Mouse (Mus musculus) hematopoietic stem cell, adult 5-6 weeks (primary cell): ENCODE measurements around the gene Gm35549. TPM values are rescaled to one million over a fixed set of nuclear protein-coding genes. Genes with fewer than 3 reads are reported as not detected.

ENCODE experiments used
- ATAC-seq, 2 experiments: fragments of 125-278 bp in 1 of 2; replicated peaks in 1 of 2; 2 replicates each; pipeline ENCODE4 v1.8.0; 2016 to 2017; ENCODE audit warnings: inconsistent platforms in 2 of 2, mild to moderate bottlenecking in 2 of 2, moderate number of reproducible peaks in 2 of 2, low read depth in 1 of 2, moderate TSS enrichment in 1 of 2; ENCODE audit not compliant: low FRiP score in 2 of 2, poor library complexity in 2 of 2, severe bottlenecking in 2 of 2, insufficient read depth in 1 of 2, low TSS enrichment in 1 of 2
- total RNA-seq: library from RNA; stranded (forward); fragments of 172-1452, 232-1000 nt; gene quantifications from 2 replicates; pipeline ENCODE4 v1.2.3, GENCODE M21; 2017

Gene Gm35549
- total RNA-seq, 1 experiment from 2014 or later, result not detected

GRCm38 (mm10) chr9:122837216-122837615 is 6.6 kb downstream of the Gm35549 start:
- no peak for ATAC-seq

- no peak for ATAC-seq
These were observed 7.0 kb downstream of the Gm35549 start for GRCm38 (mm10) chr9:122836790-122837189.

- no peak for ATAC-seq
These were observed 7.7 kb downstream of the Gm35549 start for GRCm38 (mm10) chr9:122836126-122836525.

DNA sequence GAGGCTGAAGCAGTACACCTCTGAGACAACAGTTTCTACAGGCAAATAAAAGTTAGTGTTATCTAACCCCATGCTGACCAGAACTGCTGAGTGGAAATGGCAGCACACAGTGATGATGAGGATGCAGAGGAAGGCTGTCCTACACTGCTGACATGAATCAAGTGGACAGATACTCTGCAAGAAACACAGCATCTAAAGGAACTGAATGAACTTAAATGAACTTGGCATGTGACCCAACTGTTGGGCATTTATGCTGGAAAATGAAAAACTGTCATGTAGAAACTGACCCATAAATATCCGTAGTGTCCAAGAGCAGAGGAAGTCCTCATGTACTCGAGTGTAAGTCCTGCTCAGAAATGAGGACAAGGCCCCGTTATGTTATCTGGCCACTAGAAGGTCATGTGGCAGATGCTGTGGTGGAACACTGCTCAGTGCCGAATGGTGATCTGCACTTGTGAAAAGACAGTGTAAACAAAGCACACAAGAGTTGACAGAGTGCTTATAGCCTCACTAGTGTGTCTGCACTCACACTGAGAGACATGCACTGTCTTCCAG is 13.9 kb downstream of the Gm35549 start:
- ATAC-seq, result no peak

DNA sequence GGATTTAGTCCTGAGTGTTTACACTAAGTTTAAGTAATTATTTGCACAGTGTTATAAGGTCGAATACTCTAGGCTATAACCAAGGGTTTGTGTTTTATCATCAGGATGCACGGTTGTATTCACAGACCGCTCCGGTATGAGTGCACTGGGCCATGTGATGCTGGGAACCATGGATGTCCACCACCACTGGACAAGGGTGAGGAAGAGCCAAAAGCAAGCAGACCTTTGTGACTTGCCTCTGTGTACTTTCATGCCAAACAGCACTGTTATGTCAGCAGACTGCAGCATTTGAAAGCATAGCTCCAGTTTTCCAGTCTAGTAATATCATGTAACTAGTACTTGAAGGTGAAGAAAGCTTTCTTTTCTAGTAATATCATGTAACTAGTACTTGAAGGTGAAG is 17.1 kb downstream of the Gm35549 start:
- no peak for ATAC-seq

- no peak for ATAC-seq
These were observed 20.3 kb downstream of the Gm35549 start for GRCm38 (mm10) chr9:122823374-122824017.

DNA sequence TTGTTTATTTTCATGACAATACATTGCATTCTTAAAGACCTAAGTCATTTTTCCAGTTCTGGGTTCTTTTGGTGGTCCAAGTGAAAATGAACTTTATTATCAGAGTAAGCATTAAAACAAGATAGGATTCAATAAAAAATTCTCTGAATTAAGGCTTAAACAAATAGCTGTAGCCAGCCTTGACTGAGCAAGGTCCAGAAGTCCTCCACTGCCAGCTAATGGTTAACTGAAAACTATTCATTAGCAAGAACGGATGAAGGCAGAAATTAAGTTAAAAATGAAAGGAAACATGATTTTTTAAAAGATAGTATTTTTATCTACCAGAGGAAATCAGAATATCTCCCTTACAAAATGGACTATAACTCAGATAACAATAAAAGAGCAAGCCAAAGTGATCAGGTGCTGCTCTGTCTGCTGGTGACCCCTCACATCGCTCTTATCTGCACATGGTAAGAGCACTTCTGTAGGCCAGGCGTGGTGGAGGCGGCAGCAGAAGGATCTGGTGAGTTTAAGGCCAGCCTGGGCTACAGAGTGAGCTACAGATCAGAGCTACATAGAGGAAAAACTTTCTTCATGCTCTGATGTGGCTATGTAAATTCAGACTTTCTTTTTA is 28.5 kb downstream of the Gm35549 start:
- ATAC-seq, result no peak

- no peak for ATAC-seq
These were observed 29.1 kb downstream of the Gm35549 start for GRCm38 (mm10) chr9:122814775-122815174.

GRCm38 (mm10) chr9:122812386-122812785 is 31.4 kb downstream of the Gm35549 start:
- ATAC-seq, result no peak

DNA sequence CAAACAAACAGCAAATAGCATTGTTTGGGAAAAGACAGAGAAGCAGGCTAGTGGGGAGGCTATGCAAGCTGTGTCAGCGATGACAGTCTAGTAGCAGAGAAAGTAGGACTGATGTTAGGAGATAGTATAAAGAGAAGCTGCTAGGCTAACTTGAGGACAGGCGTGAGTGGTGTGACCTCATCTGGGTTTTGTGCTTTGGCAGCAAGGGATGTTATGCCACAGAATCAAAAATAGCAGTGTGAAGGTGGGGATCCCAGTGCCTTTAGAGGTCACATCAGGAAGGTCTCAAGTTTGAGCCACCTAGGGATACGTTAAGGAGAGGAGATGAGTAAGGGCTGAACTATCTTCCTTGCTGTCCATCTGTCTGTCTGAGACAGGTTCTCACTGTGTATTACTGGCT is 33.6 kb downstream of the Gm35549 start:
- no peak for ATAC-seq

- ATAC-seq, result no peak
These were observed 36.6 kb downstream of the Gm35549 start for GRCm38 (mm10) chr9:122807186-122807585.

DNA sequence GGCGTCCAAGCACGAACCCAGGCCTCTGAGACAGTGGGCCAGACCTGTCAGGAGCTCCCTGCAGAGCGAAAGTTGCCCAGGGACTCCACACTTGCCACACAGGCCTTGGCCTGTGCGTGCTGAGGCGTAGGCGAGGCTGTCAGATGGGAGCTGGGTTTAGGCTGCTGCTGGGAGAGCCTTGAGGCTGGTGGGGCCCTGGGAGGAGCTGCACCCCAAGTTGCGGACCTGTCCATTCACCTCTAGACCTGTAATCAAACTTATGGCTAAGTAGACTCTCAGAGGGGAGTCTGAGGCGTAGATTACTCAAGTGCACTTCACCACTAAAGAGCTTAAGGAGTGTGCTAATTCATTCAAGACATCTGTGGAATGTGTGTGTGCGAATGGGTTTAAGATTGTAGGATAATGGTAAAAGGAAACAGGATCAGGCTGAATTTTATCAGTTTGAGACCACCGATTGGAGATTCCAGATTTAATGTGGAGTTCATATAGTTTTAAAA is 37.9 kb downstream of the Gm35549 start:
- ATAC-seq, result no peak

- peak; percentile 95 to 96 for ATAC-seq
These were observed 38.6 kb downstream of the Gm35549 start, which contains the start of gene Tcaim for GRCm38 (mm10) chr9:122805053-122805844. TSS of gene Tcaim (plus strand) at chr9:122805539.

- no peak for ATAC-seq
These were observed 57.3 kb downstream of the Gm35549 start for GRCm38 (mm10) chr9:122786534-122786933.

- 0 out of 4 replicates have a peak, but pooled peaks of 1 of the 2 experiments have one; percentile 17 for ATAC-seq
These were observed 58.6 kb downstream of the Gm35549 start for GRCm38 (mm10) chr9:122785231-122785630.
